ENCODE assay signal across 35 mouse cellular contexts in genomic region chr12:54995965-54996364, GRCm38 (mm10). TPM values are rescaled to one million over a fixed set of nuclear protein-coding genes. Genes with fewer than 3 reads are reported as not detected.
A peak's percentile ranks its signal among the peaks of the same experiment; 100 is the strongest.
DNase-seq lines count a peak whose midpoint lies in the region; ATAC-seq and TF ChIP-seq lines count a peak whose summit lies in the region.
"Had no signal": no experiment of that assay in that cellular context is flagged by ENCODE, and none has a peak within 500 bp of the region (broad histone marks: within the 10 kb centered on the region; RNA-seq: fewer than 3 reads in every experiment).

No protein-coding gene starts in this region.

- in situ Hi-C loops in Patski (cut with MboI; ENCODE audit: low pct_unique_long_range_greater_than_20kb): no loop called here

- ATAC-seq in intestine, embryonic 14.5 days (replicated peaks; ENCODE audit: low FRiP score, low TSS enrichment, low read depth): no peak
- ATAC-seq in intestine, embryonic 16.5 days: no peak
- peak; percentile 87 for ATAC-seq in Patski
- ATAC-seq: forebrain, embryonic 14.5 days; forebrain, postnatal 0 days; hindbrain, postnatal 0 days; inflammation-experienced regulatory T-cells, adult 6 months had no signal

- H3K4me1 ChIP-seq in intestine, embryonic 14.5 days (replicated peaks; ENCODE audit: control insufficient read depth, insufficient read depth, low read length): no peaks in the 10 kb centered on the region
- H3K4me1 ChIP-seq in intestine, embryonic 16.5 days (ENCODE audit: control insufficient read depth, insufficient read depth, low read length): no peaks in the 10 kb centered on the region
- H3K4me1 ChIP-seq: embryonic facial prominence, embryonic 15.5 days; heart, embryonic 10.5 days had no signal

- H3K27ac ChIP-seq in intestine, embryonic 14.5 days (ENCODE audit: low read depth): no peak overlapping the region
- H3K27ac ChIP-seq in intestine, embryonic 16.5 days (ENCODE audit: low read length): no peak overlapping the region
- H3K27ac ChIP-seq: embryonic facial prominence, embryonic 15.5 days; gastrocnemius, adult 2 months; heart, embryonic 10.5 days; heart, embryonic 13.5 days; hindbrain, embryonic 14.5 days; hindbrain, postnatal 0 days had no signal

- no peak overlapping the region for H3K4me2 ChIP-seq in intestine, embryonic 14.5 days (ENCODE audit: low read length)
- no peak overlapping the region for H3K4me2 ChIP-seq in intestine, embryonic 16.5 days (ENCODE audit: low read depth, low read length)
- H3K4me2 ChIP-seq: embryonic facial prominence, embryonic 15.5 days; heart, embryonic 13.5 days; hindbrain, embryonic 14.5 days had no signal

- 69% methylated on average over 3 of the region's 3 CpGs for WGBS in intestine, embryonic 14.5 days
- WGBS in intestine, embryonic 16.5 days: 60% methylated on average over 3 of the region's 3 CpGs

- no peaks in the 10 kb centered on the region for H3K9me3 ChIP-seq in intestine, embryonic 14.5 days (ENCODE audit: control insufficient read depth, low read length)
- no peaks in the 10 kb centered on the region for H3K9me3 ChIP-seq in intestine, embryonic 16.5 days (ENCODE audit: control insufficient read depth, low read length)
- H3K9me3 ChIP-seq: embryonic facial prominence, embryonic 15.5 days; heart, embryonic 10.5 days; heart, embryonic 13.5 days had no signal

- H3K27me3 ChIP-seq in intestine, embryonic 14.5 days (replicated peaks; ENCODE audit: control insufficient read depth, insufficient read depth, low read length): no peaks in the 10 kb centered on the region
- H3K27me3 ChIP-seq in intestine, embryonic 16.5 days (replicated peaks; ENCODE audit: control insufficient read depth, insufficient read depth, low read length): no peaks in the 10 kb centered on the region
- H3K27me3 ChIP-seq in Patski: no peaks in the 10 kb centered on the region
- H3K27me3 ChIP-seq: embryonic facial prominence, embryonic 15.5 days; heart, embryonic 13.5 days had no signal

- H3K9ac ChIP-seq in intestine, embryonic 14.5 days (ENCODE audit: low read length): no peak overlapping the region
- no peak overlapping the region for H3K9ac ChIP-seq in intestine, embryonic 16.5 days (ENCODE audit: low read depth, low read length)
- H3K9ac ChIP-seq: embryonic facial prominence, embryonic 15.5 days; forebrain, postnatal 0 days; heart, embryonic 13.5 days; hindbrain, embryonic 14.5 days had no signal

- CTCF ChIA-PET in Patski (lab: Charles Lee): no interaction called here

- no peaks in the 10 kb centered on the region for H3K36me3 ChIP-seq in intestine, embryonic 14.5 days (ENCODE audit: control insufficient read depth, insufficient read depth, low read length)
- no peaks in the 10 kb centered on the region for H3K36me3 ChIP-seq in intestine, embryonic 16.5 days (ENCODE audit: control insufficient read depth, insufficient read depth, low read length)
- H3K36me3 ChIP-seq: embryonic facial prominence, embryonic 15.5 days; heart, embryonic 10.5 days; heart, embryonic 13.5 days had no signal

- POLR2A ChIA-PET in Patski (lab: Charles Lee): no interaction called here

- TF ChIP-seq CTCF in Patski (IDR thresholded peaks at IDR 0.05): no peak

- intact Hi-C loops in left cerebral cortex, postnatal 36 days (cut with DNase I): no loop called here

- H3K4me3 ChIP-seq in intestine, embryonic 14.5 days (ENCODE audit: low read depth, low read length): no peak overlapping the region
- no peak overlapping the region for H3K4me3 ChIP-seq in intestine, embryonic 16.5 days (ENCODE audit: low read length)
- H3K4me3 ChIP-seq: embryonic facial prominence, embryonic 15.5 days; gastrocnemius, adult 2 months; heart, embryonic 10.5 days; heart, embryonic 13.5 days had no signal

- peak; percentile 32 for DNase-seq in intestine, embryonic 14.5 days (ENCODE audit: low spot score)
- peak; percentile 62 for DNase-seq in Muller cell, postnatal 12 days (ENCODE audit: inconsistent ontology term)
- no peak for DNase-seq in Patski (ENCODE audit: low read depth, low spot score)
- DNase-seq in left cerebral cortex, postnatal 36 days (ENCODE audit: low spot score in 2 of 2): no peak
- DNase-seq in urinary bladder, adult 2 months (ENCODE audit: low spot score): no peak
- DNase-seq: adrenal gland, postnatal 10 days; adrenal gland, postnatal 36 days; cerebellum, adult 18-20 months; cerebellum, postnatal 10 days; cerebellum, postnatal 36 days; embryo, embryonic 11 days; forebrain, postnatal 0 days; gastrocnemius, adult 2 months; gastrocnemius, postnatal 14 days; heart, adult 18-20 months; heart, postnatal 14 days; heart, postnatal 4 days; kidney, adult 11 months had no signal

RNA-seq across cellular contexts. Expression of gene Gm20403, which starts 9.6 kb away (rescaled TPM):
- polyA plus RNA-seq in intestine, embryonic 14.5 days (2014; fragmentation: Nextera tagmentation; extraction: Ambion mirVana): not detected in 2 replicates
- polyA plus RNA-seq in intestine, embryonic 16.5 days (2015; fragmentation: Nextera tagmentation; extraction: Ambion mirVana): not detected in 2 replicates
- 0.36 TPM for polyA plus RNA-seq in Patski (2021)
- total RNA-seq in left cerebral cortex, postnatal 36 days (2021): not detected
- polyA plus RNA-seq in urinary bladder, adult 2 months (2012; rRNA removed): not detected in 2 replicates
- total RNA-seq: adrenal gland, adult 18-20 months; adrenal gland, postnatal 10 days; adrenal gland, postnatal 36 days; ES-E14; forebrain, postnatal 0 days; gastrocnemius, adult 2 months; gastrocnemius, postnatal 14 days; gastrocnemius, postnatal 4 days; heart, adult 18-20 months; heart, postnatal 14 days; heart, postnatal 4 days; hindbrain, postnatal 0 days had no signal
- polyA plus RNA-seq: cortical plate, adult 2 months; embryonic facial prominence, embryonic 11.5 days; embryonic facial prominence, embryonic 15.5 days; forebrain, embryonic 11.5 days; forebrain, embryonic 14.5 days; forebrain, postnatal 0 days; frontal cortex, adult 2 months; heart, embryonic 10.5 days; heart, embryonic 13.5 days; heart, embryonic 16.5 days; hindbrain, embryonic 11.5 days; hindbrain, embryonic 14.5 days; hindbrain, postnatal 0 days; inflammation-experienced regulatory T-cells, adult 6 months had no signal

RNA-seq across cellular contexts. Expression of gene Baz1a, which starts 18.2 kb away (rescaled TPM):
- polyA plus RNA-seq in intestine, embryonic 14.5 days (2014; fragmentation: Nextera tagmentation; extraction: Ambion mirVana): 26.5 and 28.9 TPM in 2 replicates
- 17.9 and 19.4 TPM in 2 replicates for polyA plus RNA-seq in intestine, embryonic 16.5 days (2015; fragmentation: Nextera tagmentation; extraction: Ambion mirVana)
- polyA plus RNA-seq in Patski (2021): 20.4 TPM
- 1 to 10 TPM; 2.4 to 5.3 TPM for total RNA-seq in left cerebral cortex, postnatal 36 days (2021)
- polyA plus RNA-seq in urinary bladder, adult 2 months (2012; rRNA removed): 7.1 and 9.8 TPM in 2 replicates

Comparison
In these comparisons a context has a peak if more than half of its experiments do, and no peak if none do; other contexts are left out.
1. DNase-seq: peak in intestine, embryonic 14.5 days (single experiment) and Muller cell, postnatal 12 days (single experiment); none in Patski (single experiment), left cerebral cortex, postnatal 36 days (0 of 2) and urinary bladder, adult 2 months (single experiment).